Mouse (Mus musculus) megakaryocyte, embryonic 14.5 days (primary cell): ENCODE measurements around the gene Slco2b1.

Experiments
- FLI1 ChIP-seq: IDR thresholded peaks from 2 replicates; pipeline ENCODE4 v1.6.1; 2012; ENCODE audit warnings: low read length, inconsistent platforms, mixed read lengths
- GATA1 ChIP-seq: IDR thresholded peaks from 3 replicates; pipeline ENCODE4 v1.6.1; 2012; ENCODE audit warnings: mixed read lengths, low read length, inconsistent platforms, borderline replicate concordance

GRCm38 (mm10) chr7:99633966-99634665, 77.0 kb downstream of the Slco2b1 start:
- no peak for TF ChIP-seq GATA1
- no peak for TF ChIP-seq FLI1
